Mouse (Mus musculus): ENCODE results near the gene Cenpj.
A peak's percentile ranks its signal among the peaks of the same experiment; 100 is the strongest.

Gene Cenpj

GRCm38 (mm10) chr14:56545491-56545890 is 29.7 kb downstream of the Cenpj start:
- no peak for DNase-seq (ENCODE audit: low read depth, low spot score)

GRCm38 (mm10) chr14:56544946-56545345 is 30.3 kb downstream of the Cenpj start:
- no peak for DNase-seq (ENCODE audit: low read depth, low spot score)

- peak; percentile 40 for DNase-seq (ENCODE audit: low read depth, low spot score)
Observed at GRCm38 (mm10) chr14:56530788-56531187, 44.4 kb downstream of the Cenpj start.

- DNase-seq (ENCODE audit: low read depth, low spot score), result no peak
Observed at GRCm38 (mm10) chr14:56514775-56515174, 60.5 kb downstream of the Cenpj start.

- DNase-seq (ENCODE audit: low read depth, low spot score), result peak; percentile 73
Observed at GRCm38 (mm10) chr14:56512084-56512483, 63.1 kb downstream of the Cenpj start.

- no peak for DNase-seq (ENCODE audit: low read depth, low spot score)
Observed at GRCm38 (mm10) chr14:56506743-56507142, 68.5 kb downstream of the Cenpj start.

- DNase-seq (ENCODE audit: low read depth, low spot score), result no peak
Observed at GRCm38 (mm10) chr14:56502407-56502806, 72.8 kb downstream of the Cenpj start.

GRCm38 (mm10) chr14:56489806-56490205 is 85.4 kb downstream of the Cenpj start:
- DNase-seq (ENCODE audit: low read depth, low spot score), result no peak
